Mouse (Mus musculus): Measurements from ENCODE around the gene Mapkapk2. TPM values are rescaled to one million over a fixed set of nuclear protein-coding genes. Genes with fewer than 3 reads are reported as not detected.
"Not testable (repeated sequence)": the region's sequence is repeated elsewhere in the genome, so short reads cannot be mapped to it uniquely, and the experiment has no call there.

The Mapkapk2 gene
- polyA plus RNA-seq (2016; fragmentation: Nextera tagmentation; extraction: Ambion mirVana), result 47.0 and 51.1 TPM in 2 replicates

- WGBS, result under 1% methylated on average over 31 of the region's 32 CpGs
- Histone ChIP-seq H3K4me1 (replicated peaks) (peaks cover 41% of the 10 kb centered on the region), H3K36me3 (0 out of 2 replicates have a peak, but pooled peaks cover 5% of the 10 kb centered on the region), H3K27ac (peak within 1 kb of the TSS; percentile 96), H3K4me3 (peak within 1 kb of the TSS; percentile 97), H3K9me3 (no peaks in the 10 kb centered on the region), H3K27me3 (ENCODE audit: insufficient read depth, poor library complexity, severe bottlenecking) (peaks cover 16% of the 10 kb centered on the region)
- DNase-seq (ENCODE audit: low spot score), result peak; percentile 95
These were observed at the start of gene Mapkapk2 for GRCm38 (mm10) chr1:131097700-131098094. Gene Mapkapk2 (minus strand): TSS chr1:131097826.

DNA sequence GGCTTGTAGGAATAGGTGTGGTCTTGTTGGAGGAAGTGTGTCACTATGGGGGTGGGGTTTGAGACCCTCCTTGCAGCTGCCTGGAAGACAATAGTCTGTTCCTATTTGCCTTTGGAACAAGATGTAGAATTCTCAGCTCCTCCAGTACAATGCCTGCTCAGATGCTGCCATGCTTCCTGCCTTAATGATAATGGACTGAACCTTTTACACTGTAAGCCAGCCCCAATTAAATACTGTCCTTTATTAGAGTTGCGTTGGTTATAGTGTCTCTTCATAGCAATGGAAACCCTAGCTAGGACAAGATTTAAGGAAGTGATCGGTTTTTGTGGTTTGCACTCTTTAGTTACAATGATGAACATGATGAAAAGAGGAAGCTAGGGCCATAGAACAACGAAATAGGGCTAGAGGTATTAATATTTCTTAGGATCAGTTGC is 48.6 kb upstream of the Mapkapk2 start:
- 86% methylated on average over 3 of the region's 3 CpGs for WGBS
- no peak overlapping the region for H3K27ac ChIP-seq

DNA sequence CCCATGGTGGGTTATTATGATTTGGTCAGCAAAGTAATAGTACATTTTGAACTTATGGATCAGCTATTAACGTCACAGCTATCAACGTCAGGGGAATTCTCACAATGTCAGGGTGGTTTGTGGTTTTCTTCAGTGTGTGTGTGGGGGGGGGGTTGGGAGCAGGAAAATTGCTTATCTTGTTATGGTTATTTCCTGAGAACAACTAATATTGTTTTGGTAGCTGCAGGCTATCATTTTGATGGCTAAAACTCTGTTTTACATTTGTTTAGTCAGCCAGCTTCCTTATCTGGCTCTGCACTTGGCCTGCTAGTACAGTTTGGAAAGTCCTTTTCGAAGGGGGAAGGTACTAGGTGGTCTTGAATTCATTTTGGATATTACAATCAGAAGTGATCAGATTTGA is 47.6 kb upstream of the Mapkapk2 start:
- H3K4me3 ChIP-seq; DNase-seq (ENCODE audit: low spot score): not testable (repeated sequence)
- 86% methylated on average over 3 of the region's 3 CpGs for WGBS

More for the DNA sequence above, 48.6 kb upstream of the Mapkapk2 start:
- peaks cover 3% of the 10 kb centered on the region; the same call in 1 of the 2 replicates for H3K27me3 ChIP-seq (ENCODE audit: insufficient read depth, poor library complexity, severe bottlenecking)
- DNase-seq (ENCODE audit: low spot score), result no peak
- no peak overlapping the region for H3K4me3 ChIP-seq
- H3K9me3 ChIP-seq, result no peaks in the 10 kb centered on the region
- no peaks in the 10 kb centered on the region for H3K4me1 ChIP-seq (replicated peaks)
- no peaks in the 10 kb centered on the region for H3K36me3 ChIP-seq

DNA sequence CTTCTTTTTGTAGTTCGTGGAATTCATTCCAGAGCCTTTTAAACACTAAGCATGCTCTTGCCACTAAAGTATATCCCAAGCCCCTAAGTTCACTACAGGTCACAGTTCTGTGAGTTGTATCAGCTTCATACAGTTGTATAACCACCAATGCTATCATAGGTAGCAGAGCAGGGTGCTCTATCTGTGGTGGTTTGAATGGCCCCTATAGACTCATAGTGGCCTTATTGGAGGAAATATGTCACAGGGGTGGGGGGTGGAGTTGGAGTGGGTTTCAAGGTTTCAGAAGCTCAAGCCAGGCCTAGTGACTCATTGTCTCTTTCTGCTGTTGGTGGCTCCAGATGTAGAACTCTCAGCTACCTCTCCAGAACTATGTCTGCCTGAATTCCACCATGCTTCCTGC is 44.8 kb upstream of the Mapkapk2 start:
- H3K36me3 ChIP-seq, result no peaks in the 10 kb centered on the region
- DNase-seq (ENCODE audit: low spot score), result no peak

More for the DNA sequence above, 47.6 kb upstream of the Mapkapk2 start:
- not testable (repeated sequence) for H3K27ac ChIP-seq; H3K27me3 ChIP-seq (ENCODE audit: insufficient read depth, poor library complexity, severe bottlenecking); H3K4me1 ChIP-seq (replicated peaks); H3K36me3 ChIP-seq; H3K9me3 ChIP-seq

GRCm38 (mm10) chr1:131141449-131141848 is 43.8 kb upstream of the Mapkapk2 start:
- 80% methylated on average over 2 of the region's 2 CpGs for WGBS
- Histone ChIP-seq H3K27me3 (ENCODE audit: insufficient read depth, poor library complexity, severe bottlenecking) (no peaks in the 10 kb centered on the region), H3K9me3 (no peaks in the 10 kb centered on the region), H3K4me3 (no peak overlapping the region), H3K27ac (no peak overlapping the region), H3K4me1 (replicated peaks) (peaks cover 18% of the 10 kb centered on the region), H3K36me3 (no peaks in the 10 kb centered on the region)
- DNase-seq (ENCODE audit: low spot score), result no peak

More for the DNA sequence above, 44.8 kb upstream of the Mapkapk2 start:
- Histone ChIP-seq H3K27ac (no peak overlapping the region), H3K9me3 (no peaks in the 10 kb centered on the region), H3K4me3 (no peak overlapping the region), H3K27me3 (ENCODE audit: insufficient read depth, poor library complexity, severe bottlenecking) (no peaks in the 10 kb centered on the region), H3K4me1 (replicated peaks) (peaks cover 10% of the 10 kb centered on the region; the same call in 1 of the 2 replicates)
- 77% methylated on average over 1 of the region's 1 CpGs for WGBS

DNA sequence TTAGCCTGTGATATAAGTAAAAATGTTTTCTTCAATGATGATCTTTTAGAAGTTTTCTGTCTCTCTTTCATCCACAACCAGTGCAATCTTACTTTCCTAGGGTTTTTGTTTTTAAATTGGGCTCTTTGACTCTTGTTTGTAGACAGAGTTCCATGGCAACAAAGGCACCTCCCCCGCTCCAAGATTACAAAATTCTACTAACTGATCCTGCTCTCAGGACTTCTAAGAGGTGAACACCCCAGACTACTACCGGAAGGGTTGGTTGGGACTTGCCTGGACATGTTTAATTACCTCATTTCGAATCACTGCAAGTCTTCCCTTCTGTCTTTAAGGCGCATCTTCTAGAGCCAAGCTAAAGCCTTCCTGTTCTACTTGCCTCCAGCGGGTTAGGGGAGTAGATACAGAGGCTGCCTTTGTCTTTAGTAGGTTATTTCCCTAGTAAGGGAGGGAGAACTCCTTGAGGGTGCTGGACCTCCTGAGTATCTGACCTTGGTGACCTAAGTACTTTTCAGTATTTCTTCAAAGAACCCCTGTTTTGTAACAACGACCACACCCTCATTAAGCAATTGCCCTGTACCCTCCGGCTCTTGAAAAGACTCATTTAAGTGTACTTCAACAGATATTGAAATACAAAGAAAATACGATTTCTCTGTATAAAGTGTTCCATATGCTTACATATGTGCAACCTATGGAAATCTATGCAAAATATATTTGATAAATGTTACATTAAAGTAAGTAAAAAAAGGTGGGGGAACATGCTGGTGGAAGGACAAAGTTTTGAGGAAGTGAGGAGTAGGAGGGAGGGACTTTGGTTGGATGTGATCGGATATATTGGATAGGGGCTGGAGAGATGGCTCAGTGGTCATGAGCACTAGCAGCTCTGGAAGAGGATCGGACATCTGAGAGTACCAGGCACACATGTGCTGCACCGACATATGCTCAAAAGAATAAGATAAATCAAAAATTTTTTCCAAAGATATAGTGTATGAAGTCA is 41.8 kb upstream of the Mapkapk2 start:
- Histone ChIP-seq H3K9me3 (no peaks in the 10 kb centered on the region), H3K4me3 (peak overlapping the region; percentile 90), H3K4me1 (replicated peaks) (peaks cover 37% of the 10 kb centered on the region), H3K36me3 (peaks cover 7% of the 10 kb centered on the region), H3K27ac (no peak overlapping the region), H3K27me3 (ENCODE audit: insufficient read depth, poor library complexity, severe bottlenecking) (no peaks in the 10 kb centered on the region)
- DNase-seq (ENCODE audit: low spot score), result no peak
- 75% methylated on average over 11 of the region's 11 CpGs for WGBS

DNA sequence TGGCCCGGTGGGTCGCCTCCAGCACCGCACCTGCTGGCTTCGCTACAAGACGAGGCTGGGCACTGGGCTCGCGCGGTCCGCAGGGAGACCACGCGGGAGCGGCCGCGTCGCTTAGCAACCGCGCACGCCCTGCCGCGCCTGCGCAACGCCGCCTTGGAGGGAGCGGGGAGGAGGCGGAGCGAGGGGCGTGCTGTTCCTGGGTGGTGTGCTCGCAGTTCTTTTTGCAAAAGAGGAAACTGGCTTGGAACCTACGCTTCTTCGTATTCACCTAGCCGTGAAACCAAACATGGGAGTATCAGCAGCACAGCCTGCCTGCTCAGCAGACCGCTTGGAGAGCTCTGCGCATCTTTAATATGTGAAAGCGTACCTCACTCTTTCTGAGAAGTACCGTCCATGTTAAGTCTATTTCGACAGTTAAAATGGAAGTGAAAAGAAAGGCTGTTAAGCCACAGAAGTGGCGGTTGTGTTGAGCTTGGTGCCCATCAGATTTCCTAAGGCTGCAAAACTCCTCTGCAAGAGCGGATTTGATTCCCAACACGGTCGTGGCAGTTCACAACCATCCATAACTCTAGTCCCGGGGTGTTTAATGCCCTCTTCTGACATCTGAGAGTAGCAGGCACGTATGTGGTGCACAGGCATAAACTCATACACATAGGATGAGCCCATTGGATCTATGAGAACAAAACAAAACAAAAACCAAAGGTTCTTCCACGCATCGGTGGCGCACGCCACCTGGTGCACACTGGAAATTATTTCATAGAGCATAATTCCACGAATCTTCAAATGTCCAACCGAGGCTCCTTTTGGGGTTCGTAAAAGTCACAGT is 40.8 kb upstream of the Mapkapk2 start, which contains the start of gene Dyrk3:
Gene Dyrk3, minus strand, starts transcription at position 150 of the 826 bp plus-strand sequence.
- WGBS, result 8% methylated on average over 49 of the region's 49 CpGs
- Histone ChIP-seq H3K27ac (peak within 1 kb of the TSS; percentile 97), H3K4me1 (replicated peaks) (peaks cover 42% of the 10 kb centered on the region), H3K27me3 (ENCODE audit: insufficient read depth, poor library complexity, severe bottlenecking) (no peaks in the 10 kb centered on the region), H3K36me3 (peaks cover 16% of the 10 kb centered on the region), H3K9me3 (no peaks in the 10 kb centered on the region), H3K4me3 (peak within 1 kb of the TSS; percentile 90)
- DNase-seq (ENCODE audit: low spot score), result peak; percentile 93

DNA sequence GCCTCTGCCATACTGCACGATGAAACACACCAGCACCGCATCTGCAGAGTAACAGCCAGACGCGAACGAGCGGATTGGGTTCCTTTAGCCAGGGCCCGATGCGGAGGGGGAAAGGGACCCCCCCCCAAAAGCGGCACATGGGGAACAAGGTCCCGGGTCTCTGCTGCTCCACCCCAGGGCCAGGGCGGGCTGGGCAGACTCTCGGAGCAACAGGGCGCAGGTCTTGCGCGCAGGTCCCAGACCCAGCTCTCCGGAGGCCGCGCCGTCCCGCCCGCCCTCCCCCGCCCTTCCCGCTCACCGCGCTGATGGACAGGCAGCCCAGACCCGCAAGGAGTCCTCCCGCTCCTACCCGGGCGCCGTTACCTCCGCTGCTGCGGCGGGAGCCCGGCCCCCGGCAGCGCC is 40.1 kb upstream of the Mapkapk2 start:
- no peak for DNase-seq (ENCODE audit: low spot score)
- H3K9me3 ChIP-seq, result no peaks in the 10 kb centered on the region
- H3K4me1 ChIP-seq (replicated peaks), result peaks cover 42% of the 10 kb centered on the region
- H3K27me3 ChIP-seq (ENCODE audit: insufficient read depth, poor library complexity, severe bottlenecking), result no peaks in the 10 kb centered on the region
- H3K36me3 ChIP-seq, result peaks cover 23% of the 10 kb centered on the region
- peak overlapping the region; percentile 97 for H3K27ac ChIP-seq
- peak overlapping the region; percentile 90 for H3K4me3 ChIP-seq
- WGBS, result under 1% methylated on average over 36 of the region's 36 CpGs

- Histone ChIP-seq H3K4me3 (peak overlapping the region; percentile 90), H3K4me1 (replicated peaks) (peaks cover 42% of the 10 kb centered on the region), H3K27me3 (ENCODE audit: insufficient read depth, poor library complexity, severe bottlenecking) (no peaks in the 10 kb centered on the region), H3K9me3 (no peaks in the 10 kb centered on the region), H3K36me3 (peaks cover 29% of the 10 kb centered on the region), H3K27ac (peak overlapping the region; percentile 97)
- 19% methylated on average over 5 of the region's 5 CpGs for WGBS
- DNase-seq (ENCODE audit: low spot score), result no peak
These were observed 39.5 kb upstream of the Mapkapk2 start for GRCm38 (mm10) chr1:131137111-131137510.

GRCm38 (mm10) chr1:131135960-131136629 is 38.5 kb upstream of the Mapkapk2 start:
- peaks cover 35% of the 10 kb centered on the region for H3K36me3 ChIP-seq
- no peak for DNase-seq (ENCODE audit: low spot score)
- H3K4me1 ChIP-seq (replicated peaks), result peaks cover 42% of the 10 kb centered on the region
- no peaks in the 10 kb centered on the region for H3K27me3 ChIP-seq (ENCODE audit: insufficient read depth, poor library complexity, severe bottlenecking)
- peak overlapping the region; percentile 90; the same call in 1 of the 2 replicates for H3K4me3 ChIP-seq
- 88% methylated on average over 10 of the region's 10 CpGs for WGBS
- no peak overlapping the region for H3K27ac ChIP-seq
- H3K9me3 ChIP-seq, result no peaks in the 10 kb centered on the region

DNA sequence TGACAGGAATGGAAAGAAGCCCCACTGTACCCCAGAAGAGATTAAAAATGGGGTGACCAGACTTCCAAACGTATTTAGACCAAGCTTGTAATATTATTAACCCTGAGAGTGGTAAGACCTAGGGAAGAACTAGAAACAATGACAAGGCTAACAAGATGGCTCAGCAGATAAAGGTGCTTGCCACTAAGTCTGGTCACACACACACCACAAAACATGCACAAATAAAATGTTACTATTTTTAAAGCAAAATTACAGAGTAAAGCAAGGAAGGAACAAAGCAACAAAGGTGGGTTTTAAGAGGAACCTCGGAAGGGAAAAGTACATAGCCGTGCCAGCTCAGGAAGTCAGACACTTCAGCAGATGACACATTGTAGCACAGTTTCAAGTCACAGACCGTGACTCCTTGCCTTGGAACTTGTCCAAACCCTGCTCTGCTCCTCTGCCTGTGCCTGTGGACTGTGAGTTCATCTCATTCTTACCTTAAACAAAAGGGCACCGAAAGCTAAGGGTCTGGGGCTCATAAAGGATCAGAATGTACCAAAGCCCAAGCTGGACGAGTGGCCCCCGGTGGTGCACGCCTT is 37.4 kb upstream of the Mapkapk2 start:
- Histone ChIP-seq H3K36me3 (peaks cover 45% of the 10 kb centered on the region), H3K9me3 (no peaks in the 10 kb centered on the region), H3K4me1 (replicated peaks) (peaks cover 42% of the 10 kb centered on the region), H3K27me3 (ENCODE audit: insufficient read depth, poor library complexity, severe bottlenecking) (no peaks in the 10 kb centered on the region), H3K4me3 (no peak overlapping the region), H3K27ac (peak overlapping the region; percentile 46; the same call in 1 of the 2 replicates)
- no peak for DNase-seq (ENCODE audit: low spot score)
- 78% methylated on average over 8 of the region's 8 CpGs for WGBS

DNA sequence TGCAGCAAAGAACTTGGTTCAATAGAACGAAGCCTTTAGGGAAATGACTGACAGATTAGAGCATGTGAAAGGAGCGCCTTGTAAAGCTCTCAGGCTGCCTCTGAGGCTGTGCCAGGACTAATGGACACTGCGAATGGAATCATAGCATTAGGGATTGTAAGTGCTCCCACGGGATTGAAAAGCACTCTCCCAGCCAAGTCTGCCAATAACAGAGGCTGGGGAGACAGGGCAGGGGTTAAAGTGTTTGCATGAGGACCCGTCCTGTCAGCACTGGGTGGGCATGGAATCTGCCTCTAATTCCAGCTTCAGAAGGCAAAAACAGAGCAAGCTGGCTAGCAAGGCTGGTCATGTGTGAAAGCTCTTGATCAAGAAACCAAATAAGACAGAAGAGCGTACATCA is 36.6 kb upstream of the Mapkapk2 start:
- Histone ChIP-seq H3K9me3 (no peaks in the 10 kb centered on the region), H3K4me1 (replicated peaks) (peaks cover 42% of the 10 kb centered on the region), H3K27ac (no peak overlapping the region), H3K36me3 (peaks cover 53% of the 10 kb centered on the region), H3K4me3 (no peak overlapping the region), H3K27me3 (ENCODE audit: insufficient read depth, poor library complexity, severe bottlenecking) (no peaks in the 10 kb centered on the region)
- DNase-seq (ENCODE audit: low spot score), result no peak
- 67% methylated on average over 6 of the region's 6 CpGs for WGBS
